Mouse (Mus musculus): ENCODE measurements at regions not wholly inside any gene's neighbourhood (a gene's known extent, or its start where the extent isn't known, plus 50 kb on each side); places are given as distances from the start of the nearest gene placed in this dataset.
A peak's percentile ranks its signal among the peaks of the same experiment; 100 is the strongest.

DNA sequence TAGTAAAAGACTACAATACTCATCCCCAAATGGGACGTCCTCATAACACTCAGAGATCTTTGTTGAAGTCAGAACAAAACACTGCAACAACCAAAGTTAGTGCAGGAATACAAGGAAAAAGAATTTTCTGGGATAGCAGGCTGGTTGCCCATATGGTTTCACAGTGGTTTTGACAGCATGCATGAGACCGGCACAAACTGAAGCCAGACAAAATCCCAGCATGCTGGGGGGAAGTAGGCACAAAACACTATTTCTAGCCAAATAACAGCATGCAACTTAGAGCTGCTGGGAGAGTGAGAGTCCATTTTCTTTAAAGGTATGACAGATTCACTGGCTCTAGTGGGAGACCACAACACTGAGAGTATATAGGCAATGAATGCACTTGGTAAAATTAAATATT, 619.1 kb upstream of the Manea start:
- DNase-seq (ENCODE audit: low read depth, low spot score), result no peak

- no peak for DNase-seq (ENCODE audit: low read depth, low spot score)
Measured at GRCm38 (mm10) chr4:26964850-26965249, 618.2 kb upstream of the Manea start.

GRCm38 (mm10) chr4:26944617-26945016, 597.9 kb upstream of the Manea start:
- DNase-seq (ENCODE audit: low read depth, low spot score), result peak; percentile 97

DNA sequence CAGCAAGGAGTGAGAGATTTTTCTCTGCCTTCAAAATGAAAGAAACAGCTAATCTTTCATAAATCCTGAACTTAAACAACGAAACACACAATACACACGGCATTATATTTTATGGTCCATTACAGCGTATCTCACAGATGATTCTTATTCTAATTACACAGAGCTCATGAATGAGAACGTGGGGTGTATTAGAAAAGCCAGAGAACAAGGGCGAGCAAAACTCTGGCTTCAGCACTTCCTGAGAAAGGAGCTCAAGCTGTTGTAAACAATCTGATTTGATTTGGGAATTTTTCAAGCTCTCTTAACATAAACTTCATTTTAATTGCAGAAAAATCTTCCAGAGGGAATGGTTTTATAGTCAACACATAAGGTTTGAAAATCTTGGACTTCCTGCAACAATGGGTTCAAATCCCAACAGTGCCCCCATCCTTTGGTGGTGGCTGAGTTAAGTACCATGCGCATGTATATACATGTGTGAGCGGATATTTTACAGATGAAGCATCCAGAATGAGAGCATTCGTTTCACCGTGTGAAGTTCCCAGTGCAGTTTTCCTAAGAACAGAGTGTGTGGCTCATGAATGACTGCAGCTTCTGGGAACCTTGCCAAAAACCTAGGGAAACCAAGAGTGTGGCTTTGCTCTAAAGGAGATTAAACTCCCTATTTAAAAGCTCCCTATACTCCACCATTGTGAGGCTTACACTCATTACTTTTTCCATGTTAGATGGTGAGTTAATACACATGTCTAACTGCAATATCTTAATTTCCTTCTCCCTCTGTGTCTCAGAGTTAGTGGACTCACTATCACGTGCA, 587.5 kb upstream of the Manea start:
- peak; percentile 21 for DNase-seq (ENCODE audit: low read depth, low spot score)

GRCm38 (mm10) chr4:26929879-26930481, 583.3 kb upstream of the Manea start:
- peak; percentile 50 for DNase-seq (ENCODE audit: low read depth, low spot score)

GRCm38 (mm10) chr4:26926060-26926459, 579.4 kb upstream of the Manea start:
- DNase-seq (ENCODE audit: low read depth, low spot score), result no peak

DNA sequence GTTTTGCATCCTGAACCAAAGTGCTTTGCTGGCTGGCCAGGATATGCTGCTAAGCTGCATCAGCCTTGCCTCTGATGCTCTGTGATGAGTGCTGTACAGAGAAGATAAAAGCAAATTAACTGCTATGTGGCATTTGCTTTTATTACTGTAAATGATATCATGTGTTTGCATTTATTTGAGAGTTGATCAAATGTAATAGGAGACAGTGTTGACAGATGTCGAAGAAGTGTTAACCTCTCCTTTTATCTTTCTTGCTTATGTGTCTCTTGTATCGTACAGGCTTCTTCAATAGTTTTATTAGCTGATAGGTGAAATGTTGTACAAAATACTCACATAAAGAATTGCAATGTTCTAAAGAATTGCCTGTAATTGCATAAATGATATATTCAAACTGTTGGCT, 541.8 kb upstream of the Manea start:
- DNase-seq (ENCODE audit: low read depth, low spot score), result no peak

DNA sequence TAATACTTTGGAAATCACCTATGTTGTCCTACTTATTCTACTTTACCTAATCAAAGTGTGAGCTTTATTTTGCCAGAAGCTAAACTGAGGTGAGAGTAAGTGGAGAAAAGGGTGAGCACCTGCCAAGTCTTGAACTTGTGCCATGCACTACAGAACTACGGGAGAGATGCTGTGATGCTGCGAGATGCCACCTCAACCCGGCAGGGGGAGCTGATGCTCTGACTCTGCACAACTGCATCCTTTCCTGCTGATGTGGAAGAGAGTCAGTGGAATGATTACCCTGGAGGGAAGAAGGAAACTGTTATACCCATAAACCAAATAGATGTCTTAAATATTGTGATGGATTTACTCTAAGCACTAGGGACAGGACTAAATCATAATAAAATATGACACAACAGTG, 532.3 kb upstream of the Manea start:
- peak; percentile 37 for DNase-seq (ENCODE audit: low read depth, low spot score)

- DNase-seq (ENCODE audit: low read depth, low spot score), result no peak
Measured at GRCm38 (mm10) chr4:26841761-26842160, 495.1 kb upstream of the Manea start.

DNA sequence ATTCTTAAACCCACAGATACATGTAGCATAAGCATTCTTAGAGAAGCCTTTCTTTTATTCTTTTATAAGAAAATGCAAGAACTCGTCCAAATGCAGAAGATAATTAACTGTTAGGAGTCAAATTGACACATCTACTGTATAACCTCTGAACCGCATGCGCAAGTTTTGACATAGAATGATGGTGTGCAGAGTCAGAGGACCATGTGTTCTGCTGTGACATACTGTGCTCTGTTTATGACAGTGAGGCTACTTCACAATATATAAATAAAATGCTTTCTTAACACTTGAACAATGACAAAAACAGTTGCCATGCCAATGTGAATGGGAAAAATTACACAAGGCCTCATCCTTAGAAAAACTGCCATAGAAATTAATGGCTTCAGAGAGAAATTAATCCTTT, 454.1 kb upstream of the Manea start:
- no peak for DNase-seq (ENCODE audit: low read depth, low spot score)

DNA sequence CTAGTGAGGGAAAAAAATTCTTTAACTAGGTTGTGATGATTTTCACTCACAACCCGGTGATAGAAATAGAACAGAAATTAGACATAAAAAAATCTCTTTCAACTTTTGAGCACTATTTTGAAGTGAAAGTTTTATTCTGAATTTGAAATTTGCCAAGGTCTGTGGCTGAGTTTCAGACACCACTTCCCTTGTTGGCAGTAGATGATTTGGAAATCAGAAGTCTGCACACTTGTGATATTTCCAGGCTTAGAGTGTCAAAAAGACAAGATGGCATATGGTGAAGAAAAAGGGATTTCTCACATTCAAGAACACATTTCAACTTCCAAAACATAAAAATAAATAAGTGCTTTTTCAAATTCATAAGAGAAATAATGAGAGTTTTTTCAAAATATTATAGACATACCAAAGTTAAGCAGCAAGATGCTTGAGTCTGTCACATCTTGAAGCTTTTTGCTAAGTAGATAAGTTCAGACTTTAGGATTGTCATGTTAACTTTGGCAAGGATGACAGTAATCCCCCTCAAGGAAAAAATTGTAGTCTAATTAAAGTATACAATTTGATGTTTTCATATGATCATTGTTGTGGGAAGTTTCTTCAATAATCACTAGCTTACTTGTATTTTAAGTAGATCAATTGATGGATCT, 446.6 kb upstream of the Manea start:
- DNase-seq (ENCODE audit: low read depth, low spot score), result no peak

GRCm38 (mm10) chr4:26767896-26768295, 421.2 kb upstream of the Manea start:
- DNase-seq (ENCODE audit: low read depth, low spot score), result no peak

DNA sequence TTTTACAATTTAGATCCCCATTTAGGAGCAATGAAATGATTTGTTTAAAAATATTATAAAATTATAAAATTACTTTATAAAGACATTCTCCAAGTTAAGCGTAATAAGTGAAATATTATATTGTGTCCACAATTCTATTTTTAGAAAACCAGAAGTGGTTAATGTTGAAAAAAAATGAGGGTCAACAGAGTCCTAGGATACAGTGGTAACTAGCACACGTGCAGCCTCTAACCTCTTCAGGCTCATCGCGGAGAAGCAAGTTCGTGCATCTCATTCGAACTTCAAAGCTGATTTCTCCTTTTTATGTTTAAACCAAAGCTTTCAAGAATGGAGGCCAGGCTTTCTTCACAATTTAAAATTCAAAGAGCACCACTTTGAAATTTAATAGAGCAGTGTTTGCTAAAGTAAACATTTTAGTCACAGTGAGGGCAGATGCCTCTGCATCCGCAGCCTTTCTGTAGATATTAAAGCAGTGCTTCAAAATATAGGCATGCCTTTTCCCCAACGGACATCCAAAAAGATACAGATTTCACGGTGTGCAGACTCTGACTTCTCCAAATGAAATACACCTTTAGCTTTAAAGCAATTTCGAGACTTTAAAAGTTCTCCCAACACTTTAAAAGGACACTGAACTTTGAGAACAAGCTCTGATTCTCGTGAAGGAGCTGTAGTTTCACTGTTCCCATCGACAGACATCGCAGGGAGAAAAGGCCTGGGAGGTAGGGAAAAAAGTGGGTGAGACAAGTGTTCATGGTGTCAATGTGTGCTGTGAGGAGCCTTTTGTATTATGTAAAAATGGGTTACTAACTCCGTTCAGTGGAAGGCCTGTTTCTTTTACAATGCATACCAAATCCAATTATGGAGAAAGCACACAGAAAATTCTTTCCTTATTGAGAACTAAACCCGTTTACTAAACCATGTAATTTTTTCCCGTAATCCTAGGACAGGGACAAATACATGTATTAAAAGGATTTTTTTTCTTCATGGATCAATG, 419.8 kb upstream of the Manea start:
- no peak for DNase-seq (ENCODE audit: low read depth, low spot score)

GRCm38 (mm10) chr4:26740815-26741214, 394.1 kb upstream of the Manea start:
- no peak for DNase-seq (ENCODE audit: low read depth, low spot score)

GRCm38 (mm10) chr4:26736381-26736780, 389.7 kb upstream of the Manea start:
- no peak for DNase-seq (ENCODE audit: low read depth, low spot score)

- DNase-seq (ENCODE audit: low read depth, low spot score), result no peak
Measured at GRCm38 (mm10) chr4:26714437-26714836, 367.7 kb upstream of the Manea start.

DNA sequence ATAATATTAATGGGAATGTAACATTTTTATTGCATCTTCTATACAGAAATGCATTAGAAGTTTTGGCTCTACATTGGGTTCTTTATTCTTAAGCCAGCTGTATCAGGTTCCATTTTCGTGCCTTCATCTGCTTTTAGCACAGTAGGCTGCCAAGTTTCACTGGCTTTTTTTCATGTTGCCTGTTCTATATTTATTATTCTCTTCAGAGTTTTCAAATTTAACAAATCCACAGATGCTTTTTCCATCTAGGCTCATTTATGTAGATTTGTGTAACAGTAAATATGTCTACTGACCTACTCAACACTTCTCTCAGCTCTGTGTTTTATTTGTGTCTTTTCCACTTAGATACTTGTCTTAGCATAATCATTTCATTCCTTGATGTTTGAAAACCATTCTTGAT, 363.3 kb upstream of the Manea start:
- DNase-seq (ENCODE audit: low read depth, low spot score), result no peak

- DNase-seq (ENCODE audit: low read depth, low spot score), result no peak
Measured at GRCm38 (mm10) chr4:26695964-26696363, 349.3 kb upstream of the Manea start.

All from R1 (cell line).